Mouse (Mus musculus): ENCODE data around the gene Nr0b2.
"Not testable (repeated sequence)": the region's sequence is repeated elsewhere in the genome, so short reads cannot be mapped to it uniquely, and the experiment has no call there.

Nr0b2 gene

GRCm38 (mm10) chr4:133552768-133553447, at the start of gene Nr0b2:
Gene Nr0b2 (plus strand): TSS chr4:133553376.
- no peak for DNase-seq (ENCODE audit: low read depth, low spot score)

- no peak for DNase-seq (ENCODE audit: low read depth, low spot score)
These were observed 48.9 kb upstream of the Nr0b2 start for GRCm38 (mm10) chr4:133504300-133504699.

- no peak for DNase-seq (ENCODE audit: low read depth, low spot score)
These were observed 48.3 kb upstream of the Nr0b2 start for GRCm38 (mm10) chr4:133504755-133505485.

- no peak for DNase-seq (ENCODE audit: low read depth, low spot score)
These were observed 46.6 kb upstream of the Nr0b2 start for GRCm38 (mm10) chr4:133506573-133506972.

- no peak for DNase-seq (ENCODE audit: low read depth, low spot score)
These were observed 44.2 kb upstream of the Nr0b2 start for GRCm38 (mm10) chr4:133508990-133509389.

GRCm38 (mm10) chr4:133511050-133511449, 42.1 kb upstream of the Nr0b2 start:
- no peak for DNase-seq (ENCODE audit: low read depth, low spot score)

GRCm38 (mm10) chr4:133512511-133512910, 40.7 kb upstream of the Nr0b2 start:
- DNase-seq (ENCODE audit: low read depth, low spot score): not testable (repeated sequence)

- DNase-seq (ENCODE audit: low read depth, low spot score): peak; percentile 61
These were observed 40.2 kb upstream of the Nr0b2 start for GRCm38 (mm10) chr4:133512972-133513371.

- DNase-seq (ENCODE audit: low read depth, low spot score): peak; percentile 20
These were observed 34.4 kb upstream of the Nr0b2 start, which contains the start of gene Kdf1 for GRCm38 (mm10) chr4:133518601-133519368. Gene Kdf1 (plus strand): TSS chr4:133518963.

GRCm38 (mm10) chr4:133519369-133519665, 33.9 kb upstream of the Nr0b2 start:
- no peak for DNase-seq (ENCODE audit: low read depth, low spot score)

- DNase-seq (ENCODE audit: low read depth, low spot score): no peak
These were observed 31.7 kb upstream of the Nr0b2 start for GRCm38 (mm10) chr4:133521502-133521901.

- DNase-seq (ENCODE audit: low read depth, low spot score): no peak
These were observed 25.4 kb upstream of the Nr0b2 start for GRCm38 (mm10) chr4:133527788-133528187.

- DNase-seq (ENCODE audit: low read depth, low spot score): no peak
These were observed 20.4 kb upstream of the Nr0b2 start for GRCm38 (mm10) chr4:133532777-133533176.

- DNase-seq (ENCODE audit: low read depth, low spot score): no peak
These were observed 17.1 kb upstream of the Nr0b2 start for GRCm38 (mm10) chr4:133536081-133536480.

- DNase-seq (ENCODE audit: low read depth, low spot score): no peak
These were observed 16.5 kb upstream of the Nr0b2 start for GRCm38 (mm10) chr4:133536652-133537051.

- peak; percentile 96 for DNase-seq (ENCODE audit: low read depth, low spot score)
These were observed 7.6 kb upstream of the Nr0b2 start, which contains the start of gene Nudc for GRCm38 (mm10) chr4:133545272-133546231. Gene Nudc (minus strand): TSS chr4:133545996.

- DNase-seq (ENCODE audit: low read depth, low spot score): no peak
These were observed 1.1 kb upstream of the Nr0b2 start for GRCm38 (mm10) chr4:133552029-133552428.

- DNase-seq (ENCODE audit: low read depth, low spot score): no peak
These were observed 513 bp downstream of the Nr0b2 start for GRCm38 (mm10) chr4:133553448-133554330.

GRCm38 (mm10) chr4:133557041-133557717, 4.0 kb downstream of the Nr0b2 start:
- DNase-seq (ENCODE audit: low read depth, low spot score): no peak

- DNase-seq (ENCODE audit: low read depth, low spot score): no peak
These were observed 6.7 kb downstream of the Nr0b2 start for GRCm38 (mm10) chr4:133559846-133560245.

All from CD4-positive helper T cell, adult 2 months (primary cell).